Mouse (Mus musculus): ENCODE measurements around the gene Hist1h1e.

DNA sequence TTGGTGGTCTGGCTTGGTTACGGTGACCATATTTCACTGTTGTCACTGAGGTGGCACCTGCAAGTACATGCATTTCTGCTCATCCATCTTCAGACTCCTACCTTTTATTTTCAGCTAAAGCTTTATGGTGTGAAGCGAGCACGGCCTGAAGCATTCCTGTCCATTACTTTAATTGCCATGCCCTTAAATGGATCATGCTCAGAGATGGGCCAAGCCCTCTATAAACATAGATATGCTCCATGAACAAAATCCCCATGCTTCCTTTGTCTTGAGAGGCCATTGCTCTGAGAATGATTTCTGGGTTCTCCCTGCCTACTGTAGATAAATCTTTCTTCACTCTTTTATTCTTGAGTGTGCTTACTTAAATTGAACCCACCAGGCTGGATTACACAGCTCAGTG, 17.9 kb downstream of the Hist1h1e start:
- TF ChIP-seq CTCF (conservative IDR thresholded peaks at IDR 0.05; ENCODE audit: insufficient read depth, insufficient read length, low read depth, low read length) = no peak
- no peak for TF ChIP-seq POLR2A (IDR thresholded peaks at IDR 0.05; ENCODE audit: low read depth, low read length)
